Mouse (Mus musculus): ENCODE measurements around the gene Rpl32.

DNA sequence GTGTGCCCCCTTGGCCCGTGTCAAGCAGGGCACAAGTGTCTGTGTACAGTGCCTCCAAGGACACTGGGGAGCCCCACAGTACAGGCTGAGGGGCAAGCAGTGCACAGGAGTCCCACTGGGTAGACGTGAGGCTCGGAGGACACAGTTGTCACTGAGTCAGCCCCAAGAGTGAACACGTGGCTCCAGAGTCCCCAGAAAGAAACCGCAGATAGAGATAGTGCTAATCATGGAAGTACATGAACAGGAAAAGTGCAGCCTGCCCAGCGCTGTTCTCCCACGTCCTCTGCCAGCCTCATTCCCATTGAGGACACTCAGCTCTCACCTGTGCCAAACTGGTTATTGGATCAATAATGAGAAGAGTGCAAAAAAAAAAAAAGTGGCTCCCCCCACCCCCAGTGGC, 53.0 kb downstream of the Rpl32 start:
- no peak for TF ChIP-seq CTCF (IDR thresholded peaks at IDR 0.05)
- no peak for TF ChIP-seq EP300 (IDR thresholded peaks at IDR 0.05)
